Comparison of ENCODE assay signal across 13 mouse cellular contexts in genomic region chr16:70334812-70335211, GRCm38 (mm10).
"Had no signal": no experiment of that assay in that cellular context is flagged by ENCODE, and none has a peak within 500 bp of the region (broad histone marks: within the 10 kb centered on the region; RNA-seq: fewer than 3 reads in every experiment).

No protein-coding gene starts in this region.

- H3K4me2 ChIP-seq: kidney, embryonic 15.5 days; limb, embryonic 13.5 days; midbrain, embryonic 13.5 days; neural tube, embryonic 12.5 days had no signal

- H3K4me3 ChIP-seq: kidney, embryonic 15.5 days; limb, embryonic 13.5 days; midbrain, embryonic 13.5 days; neural tube, embryonic 12.5 days had no signal

- H3K4me1 ChIP-seq: kidney, embryonic 15.5 days; limb, embryonic 13.5 days; midbrain, embryonic 13.5 days; neural tube, embryonic 12.5 days had no signal

- H3K9me3 ChIP-seq: kidney, embryonic 15.5 days; limb, embryonic 13.5 days; midbrain, embryonic 13.5 days; neural tube, embryonic 12.5 days had no signal

- H3K27ac ChIP-seq: kidney, embryonic 15.5 days; limb, embryonic 13.5 days; liver, embryonic 14.5 days; midbrain, embryonic 13.5 days; neural tube, embryonic 12.5 days had no signal

- H3K36me3 ChIP-seq: kidney, embryonic 15.5 days; limb, embryonic 13.5 days; midbrain, embryonic 13.5 days; neural tube, embryonic 12.5 days had no signal

- ATAC-seq: hindbrain, embryonic 16.5 days; midbrain, embryonic 13.5 days had no signal

- DNase-seq: kidney, adult 11 months; kidney, postnatal 14 days; layer of hippocampus, postnatal 36 days; left cerebral cortex, postnatal 4 days; lung, adult 18-20 months; right cerebral cortex, adult 18-20 months; thymus, postnatal 36 days had no signal

- H3K27me3 ChIP-seq: kidney, embryonic 15.5 days; limb, embryonic 13.5 days; midbrain, embryonic 13.5 days; neural tube, embryonic 12.5 days had no signal

- H3K9ac ChIP-seq: kidney, embryonic 15.5 days; limb, embryonic 13.5 days; liver, embryonic 14.5 days; midbrain, embryonic 13.5 days; neural tube, embryonic 12.5 days had no signal
